ENCODE assay signal across 9 mouse cellular contexts in genomic region chr16:42908381-42908780, GRCm38 (mm10). TPM values are rescaled to one million over a fixed set of nuclear protein-coding genes. Genes with fewer than 3 reads are reported as not detected.
DNase-seq lines count a peak whose midpoint lies in the region; ATAC-seq and TF ChIP-seq lines count a peak whose summit lies in the region.
"Had no signal": no experiment of that assay in that cellular context is flagged by ENCODE, and none has a peak within 500 bp of the region (broad histone marks: within the 10 kb centered on the region; RNA-seq: fewer than 3 reads in every experiment).

No protein-coding gene starts in this region.

- no peak overlapping the region for H3K4me3 ChIP-seq in forebrain, embryonic 12.5 days (replicated peaks)
- H3K4me3 ChIP-seq in forebrain, embryonic 10.5 days = no peak overlapping the region
- H3K4me3 ChIP-seq in kidney, embryonic 14.5 days (ENCODE audit: low read length) = peak overlapping the region; percentile 16; the same call in 1 of the 2 replicates
- H3K4me3 ChIP-seq in lung, postnatal 0 days (ENCODE audit: low read depth, low read length) = peak overlapping the region; percentile 43; the same call in 1 of the 2 replicates
- H3K4me3 ChIP-seq in neural tube, embryonic 15.5 days (replicated peaks) = no peak overlapping the region

- H3K27me3 ChIP-seq in forebrain, embryonic 12.5 days = no peaks in the 10 kb centered on the region
- H3K27me3 ChIP-seq in forebrain, embryonic 10.5 days (ENCODE audit: poor library complexity, severe bottlenecking) = no peaks in the 10 kb centered on the region
- H3K27me3 ChIP-seq in kidney, embryonic 14.5 days (ENCODE audit: control insufficient read depth, insufficient read depth, low read length) = no peaks in the 10 kb centered on the region
- H3K27me3 ChIP-seq in lung, postnatal 0 days (replicated peaks; ENCODE audit: insufficient read depth, low read length) = no peaks in the 10 kb centered on the region
- H3K27me3 ChIP-seq in neural tube, embryonic 15.5 days (replicated peaks) = no peaks in the 10 kb centered on the region

- no peak for ATAC-seq in forebrain, embryonic 12.5 days (ENCODE audit: low FRiP score)
- no peak for ATAC-seq in kidney, embryonic 14.5 days (ENCODE audit: low FRiP score, low TSS enrichment)
- no peak for ATAC-seq in lung, postnatal 0 days
- ATAC-seq in neural tube, embryonic 15.5 days (ENCODE audit: low FRiP score) = no peak

- peak overlapping the region; percentile 25; the same call in 1 of the 2 replicates for H3K4me2 ChIP-seq in forebrain, embryonic 12.5 days
- peak overlapping the region; percentile 29 for H3K4me2 ChIP-seq in kidney, embryonic 14.5 days (replicated peaks; ENCODE audit: low read depth, low read length)
- H3K4me2 ChIP-seq in lung, postnatal 0 days (replicated peaks; ENCODE audit: low read depth, low read length) = peak overlapping the region; percentile 54; the same call in 1 of the 2 replicates
- H3K4me2 ChIP-seq in neural tube, embryonic 15.5 days = peak overlapping the region; percentile 7; the same call in 1 of the 2 replicates

- H3K4me1 ChIP-seq in forebrain, embryonic 12.5 days = peaks cover 15% of the 10 kb centered on the region
- H3K4me1 ChIP-seq in forebrain, embryonic 10.5 days = peaks cover 22% of the 10 kb centered on the region
- 0 out of 2 replicates have a peak, but pooled peaks cover 9% of the 10 kb centered on the region for H3K4me1 ChIP-seq in kidney, embryonic 14.5 days (ENCODE audit: control insufficient read depth, insufficient read depth, low read length)
- peaks cover 12% of the 10 kb centered on the region; the same call in 1 of the 2 replicates for H3K4me1 ChIP-seq in lung, postnatal 0 days (ENCODE audit: insufficient read depth, low read depth, low read length)
- peaks cover 4% of the 10 kb centered on the region; the same call in 1 of the 2 replicates for H3K4me1 ChIP-seq in neural tube, embryonic 15.5 days

- TF ChIP-seq CTCF in lung, postnatal 0 days (IDR thresholded peaks at IDR 0.05) = no peak

- DNase-seq in forebrain, embryonic 10.5 days (ENCODE audit: extremely low spot score, low spot score) = no peak
- DNase-seq in kidney, adult 9 months = no peak
- DNase-seq in lung, postnatal 0 days (ENCODE audit: low spot score) = peak; percentile 12
- DNase-seq in lung, postnatal 14 days = no peak
- DNase-seq in cerebellum, adult 8-10 months = no peak
- DNase-seq: thymus, postnatal 4 days had no signal

- no peaks in the 10 kb centered on the region for H3K36me3 ChIP-seq in forebrain, embryonic 12.5 days (replicated peaks)
- H3K36me3 ChIP-seq in forebrain, embryonic 10.5 days (replicated peaks) = no peaks in the 10 kb centered on the region
- no peaks in the 10 kb centered on the region for H3K36me3 ChIP-seq in kidney, embryonic 14.5 days (ENCODE audit: control insufficient read depth, insufficient read depth, low read length)
- H3K36me3 ChIP-seq in lung, postnatal 0 days (ENCODE audit: insufficient read depth, low read length) = no peaks in the 10 kb centered on the region
- H3K36me3 ChIP-seq in neural tube, embryonic 15.5 days = no peaks in the 10 kb centered on the region

- no peak overlapping the region for H3K27ac ChIP-seq in forebrain, embryonic 12.5 days
- H3K27ac ChIP-seq in forebrain, embryonic 10.5 days = no peak overlapping the region
- no peak overlapping the region for H3K27ac ChIP-seq in kidney, embryonic 14.5 days (ENCODE audit: low read depth, low read length)
- H3K27ac ChIP-seq in lung, postnatal 0 days (ENCODE audit: low read length) = no peak overlapping the region
- H3K27ac ChIP-seq in neural tube, embryonic 15.5 days (replicated peaks) = no peak overlapping the region

- H3K9me3 ChIP-seq in forebrain, embryonic 12.5 days = no peaks in the 10 kb centered on the region
- H3K9me3 ChIP-seq in forebrain, embryonic 10.5 days = no peaks in the 10 kb centered on the region
- no peaks in the 10 kb centered on the region for H3K9me3 ChIP-seq in kidney, embryonic 14.5 days (ENCODE audit: control insufficient read depth, low read length)
- no peaks in the 10 kb centered on the region for H3K9me3 ChIP-seq in lung, postnatal 0 days (ENCODE audit: low read length)
- H3K9me3 ChIP-seq in neural tube, embryonic 15.5 days (replicated peaks) = no peaks in the 10 kb centered on the region

- TF ChIP-seq EP300 in lung, postnatal 0 days (IDR thresholded peaks at IDR 0.05) = no peak

- no peak overlapping the region for H3K9ac ChIP-seq in forebrain, embryonic 12.5 days
- H3K9ac ChIP-seq in kidney, embryonic 14.5 days (ENCODE audit: low read depth, low read length) = peak overlapping the region; percentile 12; the same call in 1 of the 2 replicates
- H3K9ac ChIP-seq in lung, postnatal 0 days (replicated peaks; ENCODE audit: low read depth) = no peak overlapping the region
- no peak overlapping the region for H3K9ac ChIP-seq in neural tube, embryonic 15.5 days (replicated peaks)

RNA-seq across cellular contexts. Expression of gene Zbtb20, which starts 32.7 kb away (rescaled TPM):
- polyA plus RNA-seq in forebrain, embryonic 12.5 days (2016; fragmentation: Nextera tagmentation; extraction: Ambion mirVana) = 73.6 and 82.4 TPM in 2 replicates
- 15.9 and 17.3 TPM in 2 replicates for polyA plus RNA-seq in forebrain, embryonic 10.5 days (2016; fragmentation: Nextera tagmentation; extraction: Ambion mirVana)
- polyA plus RNA-seq in kidney, embryonic 14.5 days (2014; fragmentation: Nextera tagmentation; extraction: Ambion mirVana) = 43.3 and 44.5 TPM in 2 replicates
- polyA plus RNA-seq in lung, postnatal 0 days (2015; fragmentation: Nextera tagmentation; extraction: Ambion mirVana) = 27.9 and 39.7 TPM in 2 replicates
- 47.7 and 53.9 TPM in 2 replicates for polyA plus RNA-seq in neural tube, embryonic 15.5 days (2015; fragmentation: Nextera tagmentation; extraction: Ambion mirVana)

Comparison
In these comparisons a context has a peak if more than half of its experiments do, and no peak if none do; other contexts are left out.
1. H3K4me3 ChIP-seq: peak in kidney, embryonic 14.5 days (single experiment) and lung, postnatal 0 days (single experiment); none in forebrain, embryonic 12.5 days (single experiment), forebrain, embryonic 10.5 days (single experiment) and neural tube, embryonic 15.5 days (single experiment).
2. Peak in every context shown above with its lines, with median percentiles within 50 percentile points of each other: H3K4me2 ChIP-seq.